Mouse (Mus musculus) urinary bladder, postnatal 36 days (tissue): ENCODE measurements around the gene Pex11a.

Experiments used
- DNase-seq, 2 experiments: peaks; one replicate each; pipeline ENCODE4 v3.0.0; 2022; ENCODE audit warnings: low spot score in 2 of 2, mixed read lengths in 1 of 2

Pex11a gene

DNA sequence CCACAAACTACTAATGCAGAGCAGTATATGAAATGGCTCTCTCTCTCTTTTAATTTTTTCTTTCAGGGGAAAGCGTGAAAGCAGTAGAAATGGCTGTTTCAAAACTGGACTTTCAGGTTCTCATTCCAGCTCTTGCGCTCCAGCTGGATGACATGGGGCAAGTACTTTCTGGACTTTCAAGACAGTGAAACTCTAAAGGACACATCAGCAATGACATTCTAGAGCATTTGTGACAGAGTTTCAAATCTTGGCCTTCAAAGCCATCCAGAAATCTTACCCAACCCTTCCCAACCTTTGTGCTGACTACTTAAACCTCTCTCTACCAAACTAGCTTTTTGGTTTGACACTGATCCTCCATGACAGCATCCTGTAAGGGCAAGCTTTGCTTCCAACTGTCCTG is 4.0 kb downstream of the Pex11a start:
- no peak for DNase-seq

GRCm38 (mm10) chr7:79736511-79736910 is 6.4 kb downstream of the Pex11a start:
- no peak for DNase-seq

GRCm38 (mm10) chr7:79734563-79734962 is 8.4 kb downstream of the Pex11a start:
- peak; percentile 26 to 80 for DNase-seq

GRCm38 (mm10) chr7:79732622-79733021 is 10.3 kb downstream of the Pex11a start, which contains the start of gene Plin1:
TSS of gene Plin1 (minus strand) at chr7:79732903.
- DNase-seq = peak in 1 of 2 experiments; percentile 46

GRCm38 (mm10) chr7:79731438-79731837 is 11.5 kb downstream of the Pex11a start:
- DNase-seq = no peak

DNA sequence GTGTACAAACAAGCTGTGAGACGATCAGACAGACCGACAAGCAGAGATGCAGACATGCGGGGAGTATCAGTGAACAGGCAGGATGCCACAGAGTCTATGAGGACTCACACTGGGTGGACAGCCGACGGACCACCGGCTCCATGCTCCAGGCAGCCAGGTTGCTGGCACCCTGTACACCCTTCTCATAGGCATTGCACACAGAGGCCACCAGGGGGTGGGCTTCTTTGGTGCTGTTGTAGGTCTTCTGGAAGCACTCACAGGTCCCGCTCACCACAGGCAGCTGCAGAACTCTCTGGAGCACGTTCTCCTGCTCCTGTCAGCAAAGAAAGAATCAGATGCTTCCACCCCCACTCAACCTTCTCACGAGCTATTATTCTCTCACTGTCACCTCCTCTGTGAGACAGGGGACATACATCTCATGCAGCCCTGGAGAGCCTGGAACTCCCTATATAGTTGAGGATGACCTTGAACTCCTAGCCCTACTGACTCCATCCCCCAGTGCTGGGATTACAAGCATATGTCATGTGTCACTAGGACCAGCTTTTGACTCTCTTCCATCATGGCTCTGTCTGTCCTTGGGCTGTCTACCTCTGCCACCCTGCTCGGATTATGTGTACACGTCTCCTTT is 13.1 kb downstream of the Pex11a start:
- no peak for DNase-seq

GRCm38 (mm10) chr7:79729169-79729568 is 13.8 kb downstream of the Pex11a start:
- DNase-seq = peak; percentile 38 to 56

DNA sequence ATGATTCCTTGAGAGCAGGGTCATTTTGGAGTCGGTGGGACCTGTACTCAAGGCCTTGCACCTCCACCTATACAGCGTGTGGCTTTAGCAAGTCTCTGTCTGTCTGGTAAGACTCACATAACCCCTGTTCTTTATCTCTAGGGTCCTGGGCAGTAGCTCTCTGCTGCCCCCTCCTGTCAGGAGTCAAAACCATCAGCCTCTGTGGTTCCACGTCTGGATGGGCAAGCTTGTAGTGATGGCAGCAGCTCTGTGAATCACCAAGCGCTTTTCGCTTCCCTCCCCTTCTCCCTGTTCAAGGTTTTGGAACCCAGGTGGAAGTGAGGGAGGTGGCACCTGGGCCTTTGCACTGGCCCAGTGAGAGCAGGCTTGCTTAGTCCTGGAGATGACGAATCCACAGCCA is 14.7 kb downstream of the Pex11a start:
- peak; percentile 39 to 62 for DNase-seq

DNA sequence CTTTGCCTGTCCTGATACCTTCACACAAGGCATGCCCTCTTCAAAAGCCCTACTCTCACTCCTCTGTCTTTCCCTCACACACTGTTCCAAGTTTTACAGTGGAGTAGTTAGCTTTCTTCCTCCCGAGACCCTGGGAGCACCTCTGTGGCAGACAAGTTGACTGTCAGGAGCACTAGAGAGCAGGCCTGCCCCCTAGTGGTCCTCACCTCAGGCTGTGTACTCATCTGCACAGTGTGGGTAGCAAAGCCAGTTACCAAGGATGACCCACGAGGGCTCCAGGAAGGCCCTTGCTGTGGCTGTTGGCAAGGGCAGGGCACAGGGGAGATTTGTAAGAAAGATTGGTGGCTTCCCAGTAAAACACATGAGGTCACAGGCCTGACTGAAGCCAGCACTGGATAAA is 15.8 kb downstream of the Pex11a start:
- peak; percentile 14 to 41 for DNase-seq

DNA sequence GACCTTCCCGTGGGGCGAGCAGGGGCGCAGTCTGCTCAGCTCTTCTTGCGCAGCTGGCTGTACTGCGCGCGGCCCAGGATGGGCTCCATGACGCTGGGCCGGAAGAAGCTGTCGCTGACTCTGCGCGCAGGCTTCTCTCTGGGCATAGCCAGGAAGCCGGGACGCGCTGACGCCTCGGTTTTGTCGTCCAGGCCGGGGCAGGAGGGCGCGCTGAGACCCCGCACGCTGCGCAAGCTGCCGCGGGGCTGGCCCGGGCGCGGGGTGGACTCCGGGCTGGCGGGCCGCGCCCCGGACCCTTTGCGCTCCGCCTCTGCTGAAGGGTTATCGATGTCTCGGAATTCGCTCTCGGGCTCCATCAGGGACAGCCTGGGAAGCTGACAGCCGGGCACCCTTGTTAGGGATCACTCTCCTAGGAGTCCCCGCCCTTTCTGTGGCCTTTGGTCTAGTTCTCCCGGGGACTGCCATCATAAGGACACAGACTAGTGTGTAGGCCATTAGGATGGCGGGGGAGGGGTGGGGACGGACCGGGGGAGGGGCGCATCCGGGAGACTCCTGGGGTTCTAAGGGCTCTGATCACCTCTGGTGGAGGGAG is 21.4 kb downstream of the Pex11a start:
- peak; percentile 20 to 44 for DNase-seq

GRCm38 (mm10) chr7:79715187-79715981 is 27.5 kb downstream of the Pex11a start, which contains the start of gene Kif7:
TSS of gene Kif7 (minus strand) at chr7:79715720.
- peak; percentile 71 to 83 for DNase-seq

- DNase-seq = no peak
These were observed 32.1 kb downstream of the Pex11a start for GRCm38 (mm10) chr7:79710831-79711230.

DNA sequence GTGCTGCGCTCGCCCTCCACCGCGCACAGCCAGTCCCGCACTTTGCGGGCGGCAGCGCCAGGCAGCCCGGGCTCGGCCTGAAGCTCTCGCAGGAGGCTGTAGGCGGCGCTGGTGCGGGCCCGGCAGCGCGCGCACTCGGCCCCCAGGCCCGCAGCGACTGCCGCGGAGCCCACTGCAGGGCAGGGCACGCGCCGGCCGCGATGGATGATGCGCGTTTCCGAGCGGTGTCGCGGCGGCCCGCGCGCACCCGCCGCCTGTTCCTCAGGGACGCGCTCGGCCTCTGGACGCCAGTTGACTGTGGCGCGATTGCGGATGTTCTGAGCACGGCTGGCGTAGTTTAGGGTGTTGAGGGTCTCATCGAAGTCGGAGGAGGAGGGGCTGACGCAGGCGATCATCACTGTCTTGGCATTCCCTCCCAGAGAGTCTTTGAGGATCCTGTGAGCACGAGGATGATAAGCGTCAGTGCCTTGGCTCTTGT is 32.8 kb downstream of the Pex11a start:
- DNase-seq = no peak

- no peak for DNase-seq
These were observed 37.7 kb downstream of the Pex11a start for GRCm38 (mm10) chr7:79705210-79705609.

DNA sequence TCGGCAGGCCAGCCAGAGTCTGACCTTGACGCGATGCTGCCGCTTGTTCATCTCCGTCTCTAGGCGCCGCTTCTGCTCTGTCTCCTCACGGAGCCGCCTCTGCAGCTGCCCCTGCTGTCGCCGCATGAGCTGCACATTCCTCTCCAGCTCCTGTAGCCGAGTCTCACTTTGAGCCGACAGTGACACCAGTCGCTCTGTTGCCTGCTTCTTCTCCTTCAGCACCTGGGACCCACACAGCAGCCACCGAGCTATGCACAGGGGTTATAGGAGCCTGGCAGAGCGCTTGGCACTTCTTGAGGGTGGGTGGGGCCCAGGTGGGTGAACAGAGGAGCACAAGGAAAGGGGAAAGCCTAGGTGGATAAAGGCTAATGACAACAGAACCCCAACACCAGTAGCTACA is 40.2 kb downstream of the Pex11a start:
- no peak for DNase-seq

DNA sequence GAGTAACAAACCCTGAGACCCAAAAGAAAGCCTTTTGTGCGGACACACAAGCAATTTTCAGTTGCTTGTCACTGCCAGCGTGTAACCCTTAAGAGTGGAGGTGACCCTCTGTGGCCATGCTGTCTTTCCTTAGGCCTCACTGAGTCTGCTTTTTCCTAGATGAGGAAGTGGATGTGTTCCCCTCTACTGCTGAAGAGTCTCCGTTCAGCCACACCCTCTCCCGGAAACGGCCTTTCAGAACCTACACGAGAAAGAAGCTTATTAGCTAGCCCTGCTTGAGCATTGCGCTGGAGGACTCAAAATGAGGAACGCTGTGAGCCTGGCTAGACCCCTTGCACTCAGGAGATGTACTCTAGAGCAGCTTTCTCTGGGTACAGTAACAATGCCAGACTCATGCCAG is 46.4 kb downstream of the Pex11a start:
- DNase-seq = no peak
